Mouse (Mus musculus) neural tube, embryonic 13.5 days (tissue): ENCODE measurements around the gene Calml3. TPM values are rescaled to one million over a fixed set of nuclear protein-coding genes. Genes with fewer than 3 reads are reported as not detected.
"Not testable (repeated sequence)": the region's sequence is repeated elsewhere in the genome, so short reads cannot be mapped to it uniquely, and the experiment has no call there.

Experiments used
- ATAC-seq: fragments of 200-750 bp; cut with Nextera tagmentation; 2 replicates; pipeline ENCODE4 v1.8.0; 2017; ENCODE audit warnings: low read depth, mild to moderate bottlenecking, moderate TSS enrichment, moderate library complexity
- H3K27ac ChIP-seq: fragments of 300-500 bp; sonication (generic); replicated peaks from 2 replicates; pipeline ENCODE4 v1.5.1; 2015; ENCODE audit warnings: moderate library complexity, mild to moderate bottlenecking, inconsistent platforms
- H3K27me3 ChIP-seq: fragments of 300-500 bp; sonication (generic); 2 replicates; pipeline ENCODE4 v1.6.1; 2015; ENCODE audit warnings: mild to moderate bottlenecking, inconsistent platforms
- H3K36me3 ChIP-seq: fragments of 300-500 bp; sonication (generic); 2 replicates; pipeline ENCODE4 v1.6.1; 2015; ENCODE audit warnings: mild to moderate bottlenecking, inconsistent platforms
- H3K4me1 ChIP-seq: fragments of 300-500 bp; sonication (generic); replicated peaks from 2 replicates; pipeline ENCODE4 v1.6.1; 2015; ENCODE audit warnings: inconsistent platforms
- H3K4me2 ChIP-seq: fragments of 300-500 bp; sonication (generic); 2 replicates; pipeline ENCODE4 v1.6.1; 2015; ENCODE audit warnings: inconsistent platforms, mild to moderate bottlenecking, moderate library complexity
- H3K4me3 ChIP-seq: fragments of 300-500 bp; sonication (generic); 2 replicates; pipeline ENCODE4 v1.5.1; 2015; ENCODE audit warnings: mild to moderate bottlenecking, inconsistent platforms
- H3K9ac ChIP-seq: fragments of 300-500 bp; sonication (generic); 2 replicates; pipeline ENCODE4 v1.6.1; 2015; ENCODE audit warnings: moderate library complexity, mild to moderate bottlenecking, inconsistent platforms
- H3K9me3 ChIP-seq: fragments of 300-500 bp; sonication (generic); 2 replicates; pipeline ENCODE4 v1.6.1; 2016; ENCODE audit warnings: inconsistent platforms
- WGBS: fragments of 180-500 bp; shearing (Covaris S2); methylation state at CpG from one replicate; pipeline ENCODE4 v1.1.7; 2015; 5-methylcytosine and 5-hydroxymethylcytosine counted together
- polyA plus RNA-seq: library from polyadenylated mRNA; unstranded; fragments of >200 nt; fragmentation: Nextera tagmentation; extraction: Ambion mirVana; gene quantifications from 2 replicates; pipeline ENCODE4 v1.2.1, GENCODE M21; 2015

The Calml3 gene
- not detected in 2 replicates for polyA plus RNA-seq

DNA sequence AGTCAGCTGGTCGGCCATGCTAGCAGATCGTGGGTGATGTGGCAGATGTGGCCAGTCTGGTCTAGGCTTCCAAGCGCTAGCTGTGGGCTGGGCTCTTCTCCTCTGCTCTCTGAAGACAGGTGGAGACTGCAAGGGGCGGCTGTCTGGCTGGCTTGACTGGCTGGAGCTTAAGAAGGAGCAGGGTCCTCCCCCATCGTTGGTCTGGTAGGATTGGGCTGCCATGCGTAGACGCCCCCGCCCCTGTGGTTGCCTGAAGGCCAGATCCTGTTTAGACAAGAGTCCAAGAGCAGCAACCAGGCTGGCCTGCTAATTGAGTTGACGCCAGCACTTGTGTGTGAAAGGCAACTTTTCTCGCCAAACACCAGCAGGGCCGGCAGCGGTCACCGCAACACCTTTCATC, at the start of gene Calml3:
TSS of gene Calml3 (minus strand) at position 131 of the 400 bp plus-strand sequence.
- Histone ChIP-seq H3K9ac (no peak within 1 kb of the TSS), H3K4me2 (no peak within 1 kb of the TSS), H3K27ac (no peak within 1 kb of the TSS), H3K27me3 (no peaks in the 10 kb centered on the region), H3K36me3 (no peaks in the 10 kb centered on the region), H3K9me3 (no peaks in the 10 kb centered on the region), H3K4me1 (no peaks in the 10 kb centered on the region), H3K4me3 (no peak within 1 kb of the TSS)
- WGBS: 94% methylated on average over 13 of the region's 13 CpGs
- ATAC-seq: no peak

GRCm38 (mm10) chr13:3850330-3850729, 46.2 kb upstream of the Calml3 start:
- Histone ChIP-seq H3K27me3 (no peaks in the 10 kb centered on the region), H3K9ac (no peak overlapping the region), H3K27ac (no peak overlapping the region), H3K4me3 (no peak overlapping the region), H3K36me3 (no peaks in the 10 kb centered on the region), H3K9me3 (no peaks in the 10 kb centered on the region), H3K4me2 (no peak overlapping the region), H3K4me1 (no peaks in the 10 kb centered on the region)
- 67% methylated on average over 1 of the region's 1 CpGs for WGBS
- no peak for ATAC-seq

- H3K4me1 ChIP-seq, ATAC-seq, H3K9ac ChIP-seq, H3K27me3 ChIP-seq, H3K4me3 ChIP-seq, H3K27ac ChIP-seq, H3K9me3 ChIP-seq, H3K36me3 ChIP-seq, H3K4me2 ChIP-seq: not testable (repeated sequence)
Observed at GRCm38 (mm10) chr13:3840662-3841061, 36.5 kb upstream of the Calml3 start.

GRCm38 (mm10) chr13:3837312-3837807, 33.2 kb upstream of the Calml3 start, which contains the start of gene Calm4:
Gene Calm4 (plus strand): TSS chr13:3837757.
- H3K4me1 ChIP-seq, H3K27ac ChIP-seq, ATAC-seq, H3K9ac ChIP-seq, H3K27me3 ChIP-seq, H3K9me3 ChIP-seq, H3K4me2 ChIP-seq, H3K4me3 ChIP-seq, H3K36me3 ChIP-seq: not testable (repeated sequence)

GRCm38 (mm10) chr13:3833644-3834043, 29.5 kb upstream of the Calml3 start:
- H3K4me2 ChIP-seq, H3K27me3 ChIP-seq, ATAC-seq: not testable (repeated sequence)

GRCm38 (mm10) chr13:3832450-3832849, 28.3 kb upstream of the Calml3 start:
- 68% methylated on average over 2 of the region's 2 CpGs for WGBS
- H3K27ac ChIP-seq: no peak overlapping the region
- H3K9me3 ChIP-seq: no peaks in the 10 kb centered on the region
- H3K4me1 ChIP-seq: no peaks in the 10 kb centered on the region
- no peak for ATAC-seq
- H3K36me3 ChIP-seq: no peaks in the 10 kb centered on the region
- no peaks in the 10 kb centered on the region for H3K27me3 ChIP-seq
- no peak overlapping the region for H3K4me3 ChIP-seq
- H3K4me2 ChIP-seq: no peak overlapping the region
- H3K9ac ChIP-seq: no peak overlapping the region

More at GRCm38 (mm10) chr13:3833644-3834043, 29.5 kb upstream of the Calml3 start:
- not testable (repeated sequence) for H3K4me1 ChIP-seq, H3K36me3 ChIP-seq, H3K4me3 ChIP-seq, H3K27ac ChIP-seq, H3K9me3 ChIP-seq, H3K9ac ChIP-seq

DNA sequence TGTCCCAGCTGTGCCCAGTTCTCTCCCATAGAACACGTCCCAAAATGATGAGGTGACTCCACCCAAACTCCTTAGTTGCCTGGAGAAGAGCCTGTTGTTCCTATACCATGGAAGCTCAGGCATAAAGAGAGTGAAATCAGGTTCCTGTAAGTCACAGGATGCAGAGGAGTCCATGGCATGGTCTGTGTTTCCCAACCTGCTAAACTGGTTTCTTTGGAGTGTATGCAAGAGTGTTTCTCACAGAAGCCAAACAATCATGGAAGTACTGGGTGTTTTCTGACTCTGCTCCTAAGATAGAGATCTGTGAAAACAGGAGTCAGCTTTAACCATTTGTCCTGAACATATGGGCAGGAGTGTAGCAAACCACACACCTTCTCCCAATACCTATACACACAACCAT, 27.9 kb upstream of the Calml3 start:
- WGBS: 69% methylated on average over 1 of the region's 1 CpGs
- H3K9me3 ChIP-seq: no peaks in the 10 kb centered on the region
- H3K4me2 ChIP-seq: no peak overlapping the region
- no peak overlapping the region for H3K27ac ChIP-seq
- no peaks in the 10 kb centered on the region for H3K36me3 ChIP-seq
- H3K27me3 ChIP-seq: no peaks in the 10 kb centered on the region
- no peaks in the 10 kb centered on the region for H3K4me1 ChIP-seq
- no peak overlapping the region for H3K4me3 ChIP-seq
- H3K9ac ChIP-seq: no peak overlapping the region
- ATAC-seq: no peak

GRCm38 (mm10) chr13:3831546-3831945, 27.4 kb upstream of the Calml3 start:
- Histone ChIP-seq H3K4me2 (no peak overlapping the region), H3K9ac (no peak overlapping the region), H3K4me1 (no peaks in the 10 kb centered on the region), H3K9me3 (no peaks in the 10 kb centered on the region), H3K4me3 (no peak overlapping the region), H3K27ac (no peak overlapping the region), H3K27me3 (no peaks in the 10 kb centered on the region), H3K36me3 (no peaks in the 10 kb centered on the region)
- WGBS: 80% methylated on average over 5 of the region's 5 CpGs
- ATAC-seq: no peak

- H3K9ac ChIP-seq: no peak overlapping the region
- ATAC-seq: no peak
- no peaks in the 10 kb centered on the region for H3K27me3 ChIP-seq
- H3K4me3 ChIP-seq: no peak overlapping the region
- H3K27ac ChIP-seq: no peak overlapping the region
- no peaks in the 10 kb centered on the region for H3K9me3 ChIP-seq
- H3K36me3 ChIP-seq: no peaks in the 10 kb centered on the region
- no peak overlapping the region for H3K4me2 ChIP-seq
- H3K4me1 ChIP-seq: no peaks in the 10 kb centered on the region
Observed at GRCm38 (mm10) chr13:3825726-3826125, 21.6 kb upstream of the Calml3 start.

GRCm38 (mm10) chr13:3822105-3822504, 18.0 kb upstream of the Calml3 start:
- WGBS: 63% methylated on average over 4 of the region's 4 CpGs
- no peak overlapping the region for H3K4me2 ChIP-seq
- ATAC-seq: no peak

DNA sequence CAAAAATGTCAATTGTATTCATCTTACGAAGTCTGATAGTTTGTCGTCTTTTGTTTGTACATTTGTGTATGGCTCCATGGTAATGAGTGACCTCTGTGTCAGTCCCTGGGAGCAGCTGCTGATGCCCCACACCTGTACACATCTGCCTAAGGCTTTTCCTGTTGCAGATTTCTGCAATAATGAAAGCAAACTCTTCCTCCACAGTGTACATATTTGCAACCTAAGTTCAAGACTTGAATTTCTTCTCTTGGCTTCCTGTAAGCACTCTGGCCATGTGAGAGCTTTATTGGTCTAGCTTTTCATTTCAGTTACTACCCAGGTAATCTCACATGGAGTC, 14.6 kb upstream of the Calml3 start:
- no peaks in the 10 kb centered on the region for H3K9me3 ChIP-seq
- no peak overlapping the region for H3K27ac ChIP-seq
- no peak overlapping the region for H3K9ac ChIP-seq
- no peaks in the 10 kb centered on the region for H3K27me3 ChIP-seq
- no peak for ATAC-seq
- H3K4me2 ChIP-seq: no peak overlapping the region
- no peaks in the 10 kb centered on the region for H3K36me3 ChIP-seq
- H3K4me1 ChIP-seq: no peaks in the 10 kb centered on the region
- WGBS: 91% methylated on average over 2 of the region's 2 CpGs
- H3K4me3 ChIP-seq: no peak overlapping the region

More at GRCm38 (mm10) chr13:3822105-3822504, 18.0 kb upstream of the Calml3 start:
- H3K9me3 ChIP-seq: no peaks in the 10 kb centered on the region
- H3K27me3 ChIP-seq: no peaks in the 10 kb centered on the region
- H3K36me3 ChIP-seq: no peaks in the 10 kb centered on the region
- no peaks in the 10 kb centered on the region for H3K4me1 ChIP-seq
- H3K27ac ChIP-seq: no peak overlapping the region
- H3K4me3 ChIP-seq: no peak overlapping the region
- H3K9ac ChIP-seq: no peak overlapping the region

DNA sequence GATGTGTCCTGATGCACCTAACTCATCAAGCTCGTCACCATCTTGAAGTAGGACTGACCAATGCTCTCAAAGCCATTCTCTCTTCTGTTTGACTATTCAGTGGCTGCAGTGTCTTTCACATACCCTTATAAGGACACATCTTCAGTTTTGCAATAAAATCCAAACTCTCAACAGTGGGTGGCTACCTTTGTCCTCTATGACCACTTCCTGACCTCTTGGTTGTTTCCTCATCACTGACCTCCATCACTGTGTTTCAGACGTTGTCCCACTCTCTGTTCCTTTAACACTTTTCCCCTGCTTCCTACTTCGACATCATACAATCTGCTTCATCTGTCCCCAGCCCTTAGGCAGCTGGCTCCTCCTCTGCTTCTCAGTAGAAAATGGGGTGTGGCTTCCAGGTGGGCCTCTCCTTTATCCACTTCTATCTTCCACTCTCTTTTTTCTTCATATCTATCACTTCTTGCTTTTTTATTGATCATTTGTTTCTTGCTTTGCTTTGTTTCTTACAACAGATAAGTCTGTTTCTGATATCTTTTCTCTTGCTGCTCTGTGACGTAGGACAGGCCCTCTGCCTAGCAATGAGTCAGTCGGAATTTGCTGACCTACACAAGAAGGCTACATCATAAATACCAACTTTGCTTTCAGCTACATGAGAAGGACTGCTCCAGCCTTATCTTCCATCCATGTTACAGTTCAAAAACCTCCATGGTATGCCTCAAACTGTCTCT, 14.1 kb upstream of the Calml3 start:
- Histone ChIP-seq H3K4me3 (no peak overlapping the region), H3K27ac (no peak overlapping the region), H3K4me1 (no peaks in the 10 kb centered on the region), H3K27me3 (no peaks in the 10 kb centered on the region), H3K9ac (no peak overlapping the region), H3K4me2 (no peak overlapping the region), H3K9me3 (no peaks in the 10 kb centered on the region), H3K36me3 (no peaks in the 10 kb centered on the region)
- ATAC-seq: no peak
- WGBS: 82% methylated on average over 5 of the region's 5 CpGs

DNA sequence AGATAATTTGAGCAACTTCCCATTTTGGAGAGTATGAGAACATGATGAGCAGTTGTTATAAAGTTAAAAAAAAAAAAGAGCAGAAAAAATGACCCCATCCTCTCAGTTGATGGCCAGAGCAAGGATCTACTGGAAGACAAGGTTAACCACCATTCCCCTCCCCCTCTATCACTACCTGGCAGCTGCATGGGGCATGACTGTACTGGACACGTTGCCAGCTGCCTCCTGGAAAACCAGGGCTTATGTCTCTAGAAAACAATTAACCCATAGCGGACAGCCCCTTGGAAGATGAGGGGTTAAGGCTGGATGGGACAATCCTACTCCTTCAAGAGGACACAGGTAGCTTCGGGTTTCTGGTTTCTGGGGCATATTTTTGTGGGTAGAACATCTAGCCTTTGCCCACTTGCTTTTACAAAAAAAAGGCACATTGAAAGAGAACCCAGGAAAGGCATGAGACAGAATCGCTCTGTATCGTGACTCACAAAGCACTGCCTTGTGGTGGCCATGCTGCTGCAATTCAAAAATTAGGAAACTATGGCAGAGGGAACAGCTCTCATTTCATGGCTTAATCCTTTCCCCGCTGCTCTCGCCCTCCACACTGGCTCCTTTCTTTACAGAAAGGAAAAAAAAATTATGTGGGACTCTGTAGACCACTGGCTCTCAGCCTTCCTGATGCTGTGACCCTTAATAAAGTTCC, 3.2 kb upstream of the Calml3 start:
- no peak for ATAC-seq
- Histone ChIP-seq H3K9ac (no peak overlapping the region), H3K4me1 (no peaks in the 10 kb centered on the region), H3K9me3 (no peaks in the 10 kb centered on the region), H3K27me3 (no peaks in the 10 kb centered on the region), H3K4me2 (no peak overlapping the region), H3K27ac (no peak overlapping the region), H3K36me3 (no peaks in the 10 kb centered on the region), H3K4me3 (no peak overlapping the region)
- WGBS: 79% methylated on average over 7 of the region's 7 CpGs
